Mouse (Mus musculus) lung, adult 2 months (tissue): Measurements from ENCODE around the gene Efcab12.

ENCODE experiments used
- CTCF ChIP-seq: fragments of 200-500 bp; IDR thresholded peaks from 2 replicates; pipeline ENCODE4 v1.5.1; 2011; ENCODE audit warnings: mild to moderate bottlenecking, low read length, control low read depth; ENCODE audit not compliant: insufficient read depth
- POLR2A ChIP-seq: fragments of 200-500 bp; IDR thresholded peaks from 2 replicates; pipeline ENCODE4 v1.6.1; 2011; ENCODE audit warnings: low read depth, mild to moderate bottlenecking, control low read depth, low read length, borderline replicate concordance; ENCODE audit errors: extremely low read depth

DNA sequence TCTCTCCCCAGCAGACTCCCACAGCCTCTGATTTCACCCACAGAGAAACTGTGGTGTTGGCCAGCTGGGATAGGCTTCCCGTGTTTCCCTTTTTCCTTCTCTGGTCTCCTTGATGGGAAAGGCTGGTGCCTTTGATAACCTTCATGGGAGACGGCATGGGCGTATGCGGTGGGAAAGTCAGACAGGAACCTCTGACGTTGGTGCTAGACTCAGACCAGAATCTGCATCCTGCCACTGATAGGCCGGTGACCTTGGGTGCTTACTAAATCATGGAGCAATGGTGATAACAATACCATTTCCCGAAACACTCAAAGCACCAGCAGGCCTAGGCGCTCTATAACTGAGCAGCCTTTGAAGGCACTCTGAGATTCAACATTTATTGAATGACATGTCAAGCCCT lies 42.5 kb upstream of the Efcab12 start:
- no peak for TF ChIP-seq CTCF
- no peak for TF ChIP-seq POLR2A
